Mouse (Mus musculus) ovary, postnatal 36 days (tissue): Measurements from ENCODE around the gene Olfr66.

Experiments
- DNase-seq: peaks from one replicate; pipeline ENCODE4 v3.0.0; 2022; ENCODE audit warnings: low spot score, mixed read lengths

The Olfr66 gene

DNA sequence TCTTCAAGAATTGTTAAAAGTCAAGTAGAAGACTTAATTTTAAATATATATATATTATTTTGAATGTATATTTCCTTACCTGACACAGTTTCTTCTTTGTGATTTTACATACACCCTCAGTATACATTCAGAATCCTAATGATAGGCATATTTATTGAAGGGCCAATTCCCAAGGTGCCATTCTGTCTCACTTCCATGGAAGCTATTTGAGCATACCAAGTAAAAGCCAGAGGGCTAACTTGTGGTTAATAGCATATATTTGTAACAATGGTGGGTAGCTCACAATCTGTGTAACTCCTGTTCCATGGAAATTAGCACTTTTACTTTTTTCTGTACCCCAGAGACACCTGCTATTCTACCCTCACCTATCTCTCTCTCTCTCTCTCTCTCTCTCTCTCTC, at the start of gene Olfr66:
Gene Olfr66, minus strand, starts transcription at position 101 of the 400 bp plus-strand sequence.
- no peak for DNase-seq

DNA sequence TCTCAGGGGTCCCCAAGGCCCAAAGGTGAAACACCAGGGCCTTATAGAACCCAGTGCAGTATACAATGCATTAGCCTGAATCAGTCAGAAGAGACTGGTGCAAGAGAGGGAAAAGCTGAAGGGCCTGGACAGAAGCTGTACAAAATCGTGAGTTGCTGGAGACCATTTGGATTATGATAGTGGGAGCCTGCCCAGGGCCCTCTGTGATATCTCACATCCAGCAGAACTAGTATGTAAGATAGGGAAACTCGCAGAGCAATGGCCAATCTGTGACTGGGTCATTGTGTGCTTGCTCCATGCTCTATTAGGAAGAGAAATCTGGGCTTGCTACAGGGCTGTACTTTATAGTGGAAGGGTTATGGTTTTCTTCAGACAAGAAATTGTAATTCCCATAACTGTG, 48.2 kb upstream of the Olfr66 start, which contains the start of gene Olfr632:
Gene Olfr632, plus strand, starts transcription at position 84 of the 400 bp plus-strand sequence.
- no peak for DNase-seq

DNA sequence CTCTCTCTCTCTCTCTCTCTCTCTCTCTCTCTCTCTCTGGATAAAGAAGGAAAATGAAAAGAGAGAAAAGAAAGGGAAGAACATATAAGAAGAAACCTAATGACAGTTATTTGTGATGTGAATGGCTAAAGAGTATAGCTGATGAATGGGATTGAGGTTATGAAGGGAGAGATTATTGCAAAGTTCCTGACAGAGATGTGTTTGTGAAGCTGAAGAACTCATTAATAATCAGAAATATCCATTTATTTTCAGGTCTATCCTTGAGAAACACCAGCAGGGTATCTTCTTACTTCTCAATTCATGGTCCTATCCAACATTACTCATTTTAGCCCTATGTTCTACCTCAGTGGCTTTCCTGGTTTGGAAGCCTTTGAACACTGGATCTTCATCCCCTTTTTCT, 42.5 kb upstream of the Olfr66 start, which contains the start of gene Olfr631:
Gene Olfr631, plus strand, starts transcription at position 301 of the 400 bp plus-strand sequence.
- DNase-seq, result no peak

DNA sequence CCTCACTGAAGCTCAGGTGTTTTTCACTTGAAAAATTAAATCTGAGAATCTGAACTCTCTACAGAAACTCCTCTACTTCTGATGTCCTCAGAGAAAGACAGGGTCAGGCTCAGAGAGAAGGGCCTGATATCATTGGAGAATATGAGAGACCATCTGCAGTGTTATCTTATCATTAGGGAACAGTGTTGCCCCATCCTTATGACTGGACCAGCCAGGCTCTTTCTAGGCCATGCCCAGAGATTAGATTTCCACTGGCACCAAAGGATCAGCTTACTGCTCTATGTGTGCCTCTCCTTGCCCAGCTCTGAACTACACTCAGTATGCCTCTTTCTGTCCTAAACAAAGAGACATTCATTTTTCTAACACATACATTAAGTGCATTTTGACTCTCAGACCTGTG, 29.3 kb upstream of the Olfr66 start:
- no peak for DNase-seq

DNA sequence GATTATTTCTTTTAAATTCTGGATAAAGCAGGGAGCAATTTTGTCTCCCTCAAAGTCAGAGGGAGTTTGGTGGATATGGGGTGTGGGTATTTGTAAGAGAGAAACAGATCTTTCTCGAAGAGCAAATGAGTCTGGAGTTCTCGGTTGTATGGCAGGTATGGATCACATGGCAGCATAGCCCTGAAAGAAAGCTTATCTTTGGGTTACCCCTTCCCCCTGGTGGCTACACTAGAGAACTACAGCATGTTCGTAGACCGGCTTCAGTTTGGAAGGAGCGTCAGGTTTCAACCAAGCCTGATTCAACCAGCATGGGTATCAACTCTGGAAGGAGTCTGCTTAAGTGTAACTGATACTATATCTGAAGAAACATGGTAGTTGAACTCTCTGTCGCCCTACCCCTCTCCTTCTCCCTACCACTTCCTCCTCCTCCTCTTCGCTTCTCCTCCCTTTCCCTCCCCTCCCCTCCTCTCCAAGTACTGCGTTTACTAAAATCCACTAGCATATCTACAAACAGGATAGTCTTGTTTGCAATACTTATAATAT, 27.0 kb upstream of the Olfr66 start:
- no peak for DNase-seq

DNA sequence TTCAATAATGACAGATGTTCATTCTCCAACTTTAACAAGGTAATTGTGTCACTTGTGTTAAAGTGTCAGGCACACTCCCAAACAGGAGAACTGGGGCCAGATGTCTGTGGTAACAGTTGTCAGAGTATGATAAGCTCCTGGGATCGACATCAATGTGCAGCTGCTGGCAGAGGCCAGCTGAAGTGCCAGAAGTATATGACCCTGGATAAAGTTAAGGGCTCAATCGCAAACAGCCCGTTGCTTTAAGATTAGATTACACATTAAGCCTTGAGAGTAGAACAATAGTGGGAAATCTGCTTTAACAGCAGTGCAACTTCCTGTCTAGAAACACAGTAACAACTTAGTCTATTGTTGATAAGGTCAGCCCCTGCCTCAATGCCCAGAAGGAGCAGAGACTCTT, 24.0 kb upstream of the Olfr66 start:
- DNase-seq, result no peak

DNA sequence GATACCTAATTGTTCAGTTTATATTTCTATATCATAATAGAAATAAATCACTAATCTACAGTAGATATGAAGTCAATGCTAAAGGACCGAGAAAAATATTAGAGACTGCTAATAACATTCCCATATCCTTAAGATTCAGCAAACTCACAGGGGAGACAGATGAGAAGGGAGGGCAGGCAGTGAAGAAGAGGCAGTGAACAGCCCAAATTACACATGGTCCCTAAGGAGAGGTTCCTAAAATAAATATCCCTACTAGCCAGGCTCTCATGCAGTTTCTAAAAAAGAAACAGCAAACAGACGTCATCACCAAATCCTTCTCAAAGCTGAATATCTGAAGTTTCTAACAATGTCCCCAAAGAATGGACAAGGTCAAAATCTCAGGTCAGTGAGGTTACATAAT, 17.1 kb upstream of the Olfr66 start, which contains the start of gene Olfr65:
Gene Olfr65, plus strand, starts transcription at position 301 of the 400 bp plus-strand sequence.
- DNase-seq, result no peak

DNA sequence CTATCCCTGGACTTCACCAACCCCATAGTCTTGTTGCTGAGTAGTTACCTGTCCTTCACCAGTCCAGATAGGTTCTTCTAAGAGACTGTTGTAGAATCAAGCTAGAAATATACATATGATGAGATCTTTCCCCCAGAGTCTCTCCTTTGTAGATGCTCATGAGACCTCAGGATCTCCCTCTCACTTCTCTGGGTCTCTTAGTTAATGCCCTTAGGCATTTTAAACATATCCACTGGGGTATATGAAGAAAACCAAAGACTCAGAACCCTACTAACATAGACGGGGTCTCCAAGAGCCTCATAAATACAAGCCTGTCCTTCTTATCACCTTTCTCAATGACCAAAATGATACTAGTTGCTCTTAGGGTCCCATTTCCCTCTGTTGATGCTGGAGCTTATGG, 8.3 kb upstream of the Olfr66 start, which contains the start of gene Olfr64:
Gene Olfr64, minus strand, starts transcription at position 101 of the 400 bp plus-strand sequence.
- no peak for DNase-seq

DNA sequence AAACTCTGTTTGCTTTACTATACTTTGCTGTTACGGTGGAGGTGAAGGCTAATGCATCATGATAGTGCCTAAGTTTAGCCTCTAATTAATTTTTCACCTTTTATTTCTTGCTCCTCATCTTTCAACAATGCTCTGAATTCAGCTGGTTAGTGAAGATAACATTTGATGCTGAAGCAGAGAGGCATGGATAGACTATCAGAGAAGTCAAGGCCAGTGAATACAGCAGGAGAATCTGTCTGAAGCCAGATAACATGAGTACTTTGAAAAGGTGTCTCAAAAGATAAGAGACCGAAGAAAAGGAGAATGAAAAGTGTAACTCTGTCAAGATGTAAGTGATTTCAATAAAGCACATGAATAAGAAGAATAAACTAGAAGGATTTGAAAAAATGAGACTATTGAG, 9.0 kb downstream of the Olfr66 start:
- DNase-seq, result no peak

DNA sequence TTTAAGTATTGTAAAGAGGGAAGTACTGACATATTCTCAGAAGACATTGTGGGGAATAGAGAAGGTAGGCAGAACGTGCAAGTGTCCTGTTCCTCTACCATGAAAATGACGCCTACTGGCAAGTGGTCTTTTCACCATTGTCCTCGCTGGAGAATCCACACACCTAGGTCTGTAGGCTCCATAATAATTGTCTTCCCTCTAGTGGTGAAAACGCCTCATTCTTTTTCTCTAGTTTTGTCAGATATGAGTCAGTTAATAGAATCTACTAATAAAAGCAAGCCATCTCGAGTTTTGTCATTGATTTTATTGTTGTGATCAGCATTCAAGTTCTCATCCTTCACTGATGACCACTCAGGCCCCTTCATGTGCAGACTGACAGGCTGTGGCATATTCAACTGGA, 11.6 kb downstream of the Olfr66 start:
- no peak for DNase-seq

DNA sequence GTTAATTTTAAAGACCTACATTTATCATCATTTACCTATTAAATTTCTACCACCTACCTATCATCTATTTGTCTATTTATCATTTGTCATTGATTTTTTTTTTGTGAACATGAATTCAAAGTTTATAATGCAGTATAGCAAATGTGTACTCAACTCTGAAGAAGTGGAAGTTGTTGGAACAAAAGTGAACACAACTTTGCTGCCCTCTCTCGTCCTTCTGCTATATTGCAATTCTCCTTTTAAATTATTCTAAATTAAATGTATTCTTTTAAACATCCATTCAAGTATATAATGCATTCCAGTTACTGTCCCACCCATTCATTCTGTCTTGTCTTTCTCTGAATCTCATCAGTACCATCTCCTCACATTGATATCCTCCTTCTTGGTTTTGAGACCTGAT, 13.0 kb downstream of the Olfr66 start:
- DNase-seq, result no peak

DNA sequence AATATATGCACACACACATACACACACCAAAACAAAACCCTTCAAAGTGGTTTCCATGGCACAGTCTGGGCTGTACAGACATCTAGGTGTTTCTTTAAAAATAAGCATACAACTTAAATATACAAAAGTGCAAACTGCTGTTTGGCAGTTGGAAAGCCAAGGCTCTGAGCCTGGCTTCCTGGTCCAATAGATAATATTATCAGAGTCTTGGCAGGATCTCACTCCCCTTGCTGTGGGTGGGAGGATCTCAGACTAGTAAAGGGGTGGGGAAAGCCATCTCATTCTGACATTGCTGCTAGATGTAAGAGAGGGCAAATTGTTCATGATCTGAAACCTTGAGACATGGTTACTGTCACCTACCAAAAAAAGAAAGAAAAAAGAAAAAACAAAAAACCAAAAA, 15.4 kb downstream of the Olfr66 start:
- no peak for DNase-seq

DNA sequence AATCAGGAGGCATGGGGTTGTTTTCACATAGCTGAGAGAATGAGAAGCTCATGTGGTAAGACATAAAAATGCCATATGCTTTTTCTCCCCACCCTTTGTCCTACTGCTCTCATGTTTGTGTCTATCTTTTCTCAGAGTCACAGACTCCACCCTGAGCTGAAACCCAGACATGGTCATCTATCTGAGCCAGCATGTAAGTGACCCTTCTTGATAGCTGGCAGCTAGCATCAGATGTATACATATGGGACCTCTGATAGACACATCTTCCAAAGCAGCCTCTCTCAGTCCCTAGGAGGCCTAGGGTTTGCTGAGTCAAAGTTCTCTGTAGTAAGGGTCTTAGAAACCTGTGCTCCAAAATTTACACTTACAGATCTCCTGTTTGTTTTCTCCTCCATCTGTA, 20.3 kb downstream of the Olfr66 start:
- DNase-seq, result no peak

DNA sequence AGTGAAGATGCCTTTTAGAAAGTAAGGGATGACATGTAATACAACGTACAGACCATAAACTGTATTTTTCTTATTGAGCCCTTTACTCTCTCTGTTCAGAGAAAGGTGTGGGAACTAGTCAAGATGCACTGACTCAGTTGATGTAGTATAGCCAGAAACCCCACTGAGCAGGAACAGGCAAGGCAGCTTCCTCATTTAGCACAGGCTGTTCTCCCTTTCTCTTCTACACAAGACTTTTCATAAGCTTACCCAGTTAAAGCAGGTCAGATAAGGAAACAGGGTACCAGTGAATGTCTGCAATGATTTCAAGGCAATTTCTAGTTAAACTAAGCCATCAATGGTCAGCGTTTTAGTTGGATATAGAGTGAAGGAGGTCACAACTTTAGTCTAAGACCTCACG, 24.5 kb downstream of the Olfr66 start:
- DNase-seq, result no peak

DNA sequence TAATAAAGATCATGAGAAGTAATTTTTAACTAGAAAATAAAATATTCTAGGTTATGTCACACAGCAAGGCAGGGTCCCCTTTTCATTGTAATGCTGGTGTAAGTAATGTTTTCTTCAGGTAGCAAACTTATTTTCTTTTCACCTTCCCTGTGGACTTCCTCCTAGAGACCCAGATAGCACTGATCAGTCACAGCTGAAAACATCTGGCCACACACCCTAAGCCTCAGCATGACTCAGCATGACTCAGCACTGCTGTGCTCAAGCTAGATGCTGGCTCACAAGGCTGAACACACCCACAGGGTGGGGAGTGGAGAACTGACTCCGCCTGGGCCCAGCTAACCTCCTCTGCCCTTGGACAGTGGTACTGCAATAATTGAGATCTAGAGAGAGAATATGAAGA, 25.2 kb downstream of the Olfr66 start:
- DNase-seq, result peak; percentile 16

DNA sequence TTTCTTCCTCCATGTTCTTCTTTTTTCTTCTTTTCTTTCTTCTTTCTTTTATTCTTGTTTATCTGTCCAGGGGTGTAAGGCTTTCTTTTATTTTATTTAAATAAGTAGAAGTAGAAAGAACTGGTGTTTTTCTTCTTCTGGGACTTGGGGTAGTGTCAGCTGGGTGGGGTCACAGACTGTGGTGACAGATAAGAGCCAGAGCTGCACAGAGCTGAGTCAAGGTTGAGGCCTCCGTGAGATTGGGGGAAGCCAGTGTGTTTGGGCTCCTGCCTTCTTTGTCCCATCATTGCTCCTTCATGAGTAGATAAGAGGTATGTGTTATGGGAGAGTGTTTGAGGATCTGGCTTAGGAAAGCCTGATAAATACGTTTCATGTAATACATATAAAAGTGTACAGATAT, 27.0 kb downstream of the Olfr66 start:
- no peak for DNase-seq

DNA sequence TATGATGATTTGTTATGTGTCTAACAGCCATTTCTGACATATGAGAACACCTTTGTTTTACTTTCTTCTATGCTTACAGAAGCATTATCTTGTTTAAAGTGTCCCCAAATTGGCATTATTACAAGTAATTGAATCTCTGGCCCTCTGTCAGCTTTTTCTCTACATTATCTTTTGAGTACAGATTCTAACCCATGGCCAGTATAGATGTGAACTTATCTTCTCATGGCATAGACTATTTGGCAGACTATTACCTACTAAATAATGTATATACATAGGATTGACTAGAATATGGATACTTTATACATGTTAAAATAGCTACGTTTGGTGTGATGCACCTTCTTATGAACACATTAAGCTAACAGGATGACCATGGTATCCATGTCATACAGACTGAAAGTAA, 31.4 kb downstream of the Olfr66 start:
- no peak for DNase-seq

DNA sequence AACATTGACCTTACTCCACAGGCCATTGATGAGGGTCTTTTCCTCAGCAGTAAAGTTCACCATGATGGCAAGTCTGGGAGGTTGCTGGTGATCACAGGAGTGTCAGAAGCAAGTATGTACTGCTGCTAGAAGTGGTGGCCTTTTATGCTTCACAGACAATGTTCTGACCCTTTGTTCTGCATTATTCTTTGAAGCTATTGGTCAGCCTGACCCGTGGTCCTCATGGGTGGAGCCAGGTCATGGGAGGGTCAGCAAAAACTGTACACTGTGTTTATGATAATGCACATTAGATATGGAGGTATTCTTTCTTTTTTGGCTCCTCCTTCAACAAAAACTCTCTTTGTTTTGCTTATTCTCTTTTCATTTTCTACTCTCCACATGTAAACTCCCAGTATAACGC, 33.0 kb downstream of the Olfr66 start, which contains the start of gene Hbb-y:
Gene Hbb-y, minus strand, starts transcription at position 127 of the 400 bp plus-strand sequence.
- no peak for DNase-seq

DNA sequence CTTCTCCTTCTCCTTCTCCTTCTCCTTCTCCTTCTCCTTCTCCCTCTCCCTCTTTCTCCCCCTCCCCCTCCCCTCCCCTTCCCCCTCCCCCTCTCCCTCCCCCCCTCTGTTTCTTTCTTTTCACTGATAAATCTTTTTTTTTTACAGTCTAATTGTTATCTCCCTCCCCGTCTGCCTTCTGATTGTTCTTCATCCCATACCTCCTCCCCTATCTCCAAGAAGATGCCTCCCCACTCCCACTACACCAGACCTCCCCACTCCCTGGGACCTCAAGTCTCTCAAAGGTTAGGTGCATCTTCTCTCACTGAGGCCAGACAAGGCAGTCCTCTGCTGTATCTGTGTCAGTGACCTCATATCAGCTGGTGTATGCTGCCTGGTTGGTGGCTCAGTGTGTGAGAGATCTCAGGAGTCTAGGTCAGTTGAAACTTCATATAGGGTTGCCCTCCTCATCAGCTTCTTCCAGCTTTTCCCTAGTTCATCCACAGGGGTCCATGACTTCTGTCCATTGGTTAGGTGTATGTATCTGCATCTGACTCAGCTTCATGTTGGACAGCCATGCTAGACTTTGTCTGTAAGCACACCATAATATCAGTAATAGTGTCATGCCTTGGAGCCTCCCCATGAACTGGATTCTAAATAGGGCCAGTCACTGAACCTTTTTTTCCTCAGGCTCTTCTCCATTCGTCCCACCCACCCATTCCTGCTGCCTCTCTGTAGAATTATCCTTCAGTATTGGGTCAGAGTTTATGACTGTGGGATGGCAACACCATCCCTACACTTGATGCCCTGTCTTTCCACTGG, 41.3 kb downstream of the Olfr66 start:
- DNase-seq, result no peak

DNA sequence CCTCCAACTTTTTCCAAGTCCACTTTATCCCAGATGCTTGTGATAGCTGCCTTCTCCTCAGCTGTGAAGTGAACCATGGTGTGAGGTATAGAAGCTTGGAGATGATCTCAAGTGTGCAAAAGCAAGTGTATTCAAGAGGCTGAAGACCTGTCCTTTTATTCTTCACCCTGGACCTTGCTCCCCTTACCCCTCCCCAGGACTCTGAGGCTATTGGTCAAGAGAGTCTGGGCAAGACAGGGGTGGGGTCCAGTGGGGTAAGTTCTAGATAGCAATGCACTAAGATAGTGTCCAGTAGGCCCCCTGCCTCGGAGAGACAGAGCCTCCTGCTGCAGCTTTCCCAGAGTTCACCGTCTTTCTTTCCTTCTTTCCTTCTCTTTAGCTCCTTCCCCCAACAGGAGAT, 43.0 kb downstream of the Olfr66 start, which contains the start of gene Hbb-bh1:
Gene Hbb-bh1, minus strand, starts transcription at position 131 of the 400 bp plus-strand sequence.
- DNase-seq, result no peak

DNA sequence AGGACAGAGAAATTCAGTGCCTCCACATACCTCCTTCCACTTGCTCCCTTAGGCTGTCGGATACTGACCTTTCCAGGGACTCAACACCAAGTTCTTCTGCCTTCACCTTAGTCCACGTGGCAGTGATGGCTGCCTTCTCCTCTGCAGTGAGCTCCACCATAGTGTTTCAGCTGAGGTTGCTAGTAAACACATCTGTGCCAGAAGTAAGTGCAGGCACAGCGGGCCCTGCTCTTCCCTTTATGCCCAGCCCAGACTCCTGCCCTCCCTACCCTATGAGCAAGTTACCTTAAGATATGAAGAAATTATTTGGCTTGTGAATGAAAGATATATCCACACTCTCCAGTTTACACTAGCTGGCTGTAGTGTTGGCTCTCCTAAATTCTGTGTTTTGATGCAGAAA, 45.8 kb downstream of the Olfr66 start, which contains the start of gene Hbb-bh2:
Gene Hbb-bh2, minus strand, starts transcription at position 253 of the 400 bp plus-strand sequence.
- DNase-seq, result no peak
